Mouse (Mus musculus): Measurements from ENCODE around the gene C5ar1. TPM values are rescaled to one million over a fixed set of nuclear protein-coding genes. Genes with fewer than 3 reads are reported as not detected.
"Not testable (repeated sequence)": the region's sequence is repeated elsewhere in the genome, so short reads cannot be mapped to it uniquely, and the experiment has no call there.

Gene C5ar1
- total RNA-seq (2015; ENCODE audit: low replicate concordance) (5.4 and 8.0 TPM in 2 replicates), total RNA-seq (2017; ENCODE audit: low replicate concordance) (2.3 and 5.0 TPM in 2 replicates)

DNA sequence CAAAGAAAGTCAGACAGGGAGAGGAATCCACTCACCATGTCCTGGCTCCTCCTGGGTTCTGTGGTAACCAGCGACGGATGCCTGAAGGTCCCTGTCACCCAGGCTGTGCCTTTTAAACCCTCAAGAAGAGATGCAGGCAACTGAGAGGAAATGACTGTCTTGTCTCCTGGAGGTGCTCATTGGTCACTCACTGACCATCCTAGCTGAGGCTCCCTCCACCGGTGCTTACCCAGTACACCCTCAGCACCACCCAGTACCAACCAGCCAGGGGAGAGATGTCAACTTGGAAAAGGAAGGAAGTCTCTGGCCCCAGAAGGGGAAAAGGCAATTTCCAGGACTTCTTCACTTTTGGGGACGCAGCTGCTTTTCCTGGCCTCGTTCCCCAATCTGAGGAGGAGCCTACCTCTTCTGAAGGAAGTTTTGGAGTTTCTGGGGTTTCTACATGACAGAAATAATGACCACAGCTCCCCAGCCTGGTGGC, at the start of gene C5ar1:
C5ar1 (minus strand) TSS at position 431 of the 481 bp plus-strand sequence.
- ATAC-seq (replicated peaks; ENCODE audit: low FRiP score, poor library complexity, severe bottlenecking) = no peak

DNA sequence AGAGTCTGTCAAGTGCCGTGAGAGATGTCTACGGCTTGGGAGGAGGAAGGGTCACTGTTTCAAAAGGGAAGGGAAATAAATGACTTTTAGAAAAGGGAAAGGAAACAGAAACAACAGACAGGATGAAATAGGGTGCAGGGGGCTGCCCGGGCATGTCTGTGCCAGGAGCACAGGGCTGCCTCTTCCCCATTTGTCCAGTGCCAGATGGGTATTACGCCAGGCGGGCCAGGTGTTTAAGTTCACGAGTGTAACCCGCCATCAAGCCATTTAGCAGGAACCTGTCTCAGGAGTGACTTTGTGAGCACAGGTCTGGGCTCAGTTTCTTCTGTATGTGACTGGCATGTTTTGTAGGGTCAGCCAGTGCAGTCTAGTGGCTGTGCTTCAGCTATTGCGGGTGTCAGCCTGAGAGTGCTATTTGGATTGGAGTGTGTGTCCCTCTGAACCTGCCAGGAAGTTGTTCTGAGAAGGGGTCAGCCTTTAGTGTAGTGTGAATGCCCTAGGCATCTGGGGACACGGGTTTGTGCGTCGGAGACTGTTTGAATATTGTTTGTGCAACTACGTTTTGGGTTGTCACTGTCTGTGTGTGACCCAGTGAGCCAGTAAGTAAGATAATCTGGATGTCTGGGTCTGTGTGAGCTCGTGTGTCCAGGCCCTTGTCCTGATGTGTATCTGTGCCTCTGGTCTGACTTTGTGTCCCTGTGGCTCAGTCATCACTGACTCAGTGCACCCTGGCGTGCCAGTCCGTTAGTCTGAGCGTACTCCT, 49.4 kb upstream of the C5ar1 start:
- no peak for ATAC-seq (replicated peaks; ENCODE audit: low FRiP score, poor library complexity, severe bottlenecking)

DNA sequence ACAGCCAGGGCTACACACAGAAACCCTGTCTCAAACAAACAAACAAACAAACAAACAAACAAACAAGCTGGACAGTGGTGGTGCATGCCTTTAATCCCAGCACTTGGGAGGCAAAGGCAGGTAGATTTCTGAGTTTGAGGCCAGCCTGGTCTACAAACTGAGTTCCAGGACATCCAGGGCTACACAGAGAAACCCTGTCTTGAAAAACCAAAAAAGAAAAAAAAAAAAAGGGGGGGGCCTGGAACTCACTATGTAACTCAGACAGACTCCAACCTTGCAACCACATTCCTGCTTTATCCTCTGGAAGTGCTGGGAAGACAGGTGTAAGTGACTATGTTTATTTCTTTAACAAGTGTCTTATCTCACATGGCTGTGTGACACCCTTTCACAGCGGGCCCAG, 48.8 kb upstream of the C5ar1 start, which contains the start of gene Bbc3:
Bbc3 (plus strand) TSS at position 301 of the 400 bp plus-strand sequence.
- not testable (repeated sequence) for ATAC-seq (replicated peaks; ENCODE audit: low FRiP score, poor library complexity, severe bottlenecking)

DNA sequence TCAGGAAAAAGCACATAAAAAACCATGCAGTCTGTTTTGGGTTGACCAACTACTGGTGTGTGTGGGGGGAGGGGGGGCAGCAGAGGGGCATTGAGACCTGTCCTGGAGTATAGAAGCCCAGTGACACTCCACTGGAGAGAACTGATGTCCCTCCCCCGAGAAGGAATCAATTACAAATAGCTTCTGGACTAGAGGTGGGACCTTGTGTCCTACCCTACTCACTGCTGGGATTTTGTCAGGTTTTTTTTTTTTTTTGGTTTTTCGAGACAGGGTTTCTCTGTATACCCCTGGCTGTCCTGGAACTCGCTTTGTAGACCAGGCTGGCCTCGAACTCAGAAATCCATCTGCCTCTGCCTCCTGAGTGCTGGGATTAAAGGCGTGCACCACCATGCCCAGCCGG, 47.8 kb upstream of the C5ar1 start:
- ATAC-seq (replicated peaks; ENCODE audit: low FRiP score, poor library complexity, severe bottlenecking) = not testable (repeated sequence)

DNA sequence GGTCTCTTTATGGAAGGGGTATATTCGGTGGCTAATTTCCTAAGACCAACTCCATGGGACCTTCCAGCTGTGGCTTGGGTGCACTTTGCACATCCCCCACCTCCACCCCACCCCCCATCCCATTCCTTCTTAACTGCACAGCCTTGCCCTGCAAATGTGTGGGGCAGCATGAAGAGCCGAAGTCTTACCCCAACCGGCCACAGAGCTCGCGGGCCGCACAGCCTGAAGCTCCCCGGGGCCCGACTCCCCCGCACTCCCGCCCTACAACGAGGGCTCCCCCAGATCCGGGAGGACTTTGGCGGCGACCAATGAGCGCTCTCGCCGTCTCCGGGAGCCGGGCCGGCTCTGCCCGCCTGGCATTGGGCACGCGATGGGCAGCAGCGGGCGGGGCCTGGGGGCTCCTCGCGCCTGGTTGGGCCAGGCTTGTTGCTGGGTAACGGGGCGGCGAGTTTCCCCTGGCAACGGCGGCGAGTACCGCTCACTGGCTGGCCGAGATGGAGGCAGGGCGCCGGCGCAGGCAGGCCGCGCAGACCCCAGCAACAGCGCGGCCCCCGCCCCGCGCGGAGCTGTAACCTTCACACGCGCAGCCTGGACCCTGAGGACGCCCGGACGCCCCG, 40.2 kb upstream of the C5ar1 start:
- ATAC-seq (replicated peaks; ENCODE audit: low FRiP score, poor library complexity, severe bottlenecking) = peak; percentile 18; the same call in 1 of the 2 replicates

DNA sequence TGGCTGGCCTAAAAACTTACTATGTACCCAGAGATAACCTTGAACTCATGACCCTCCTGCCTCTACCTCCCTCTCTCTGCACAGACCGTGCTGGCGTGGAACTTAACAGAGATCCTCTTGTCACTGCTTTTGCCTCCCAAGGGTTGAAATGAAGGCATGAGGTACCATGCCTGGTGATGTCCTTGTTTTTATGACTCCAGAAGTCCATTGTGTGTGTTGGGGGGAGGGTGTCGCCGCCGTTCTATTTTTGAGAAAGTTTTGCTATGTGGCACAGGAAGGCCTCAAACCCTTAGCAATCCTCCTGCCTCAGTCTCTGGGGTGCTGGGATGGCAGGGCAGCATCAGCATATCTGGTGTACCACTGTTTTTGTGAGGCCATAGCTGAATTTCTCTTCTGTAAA, 39.6 kb upstream of the C5ar1 start:
- ATAC-seq (replicated peaks; ENCODE audit: low FRiP score, poor library complexity, severe bottlenecking) = no peak

DNA sequence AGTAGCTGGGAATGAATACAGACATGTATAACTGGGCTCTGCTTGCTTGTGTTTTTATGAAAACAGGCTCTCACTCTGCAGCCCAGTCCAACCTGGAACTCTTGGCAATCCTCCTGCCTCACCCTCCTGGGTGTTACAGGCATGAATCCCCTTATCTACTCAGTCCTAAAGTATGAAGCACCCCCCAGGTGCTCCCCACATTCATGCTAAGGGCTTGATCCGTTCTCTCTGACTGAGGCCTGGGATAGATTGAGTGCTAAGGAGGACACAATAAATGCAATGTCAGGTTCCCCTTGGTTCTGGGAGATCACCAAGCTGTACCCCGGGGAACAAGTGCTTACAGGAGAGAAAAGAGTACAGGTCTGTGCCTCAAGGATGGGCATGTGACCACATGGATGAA, 38.3 kb upstream of the C5ar1 start:
- ATAC-seq (replicated peaks; ENCODE audit: low FRiP score, poor library complexity, severe bottlenecking) = no peak

DNA sequence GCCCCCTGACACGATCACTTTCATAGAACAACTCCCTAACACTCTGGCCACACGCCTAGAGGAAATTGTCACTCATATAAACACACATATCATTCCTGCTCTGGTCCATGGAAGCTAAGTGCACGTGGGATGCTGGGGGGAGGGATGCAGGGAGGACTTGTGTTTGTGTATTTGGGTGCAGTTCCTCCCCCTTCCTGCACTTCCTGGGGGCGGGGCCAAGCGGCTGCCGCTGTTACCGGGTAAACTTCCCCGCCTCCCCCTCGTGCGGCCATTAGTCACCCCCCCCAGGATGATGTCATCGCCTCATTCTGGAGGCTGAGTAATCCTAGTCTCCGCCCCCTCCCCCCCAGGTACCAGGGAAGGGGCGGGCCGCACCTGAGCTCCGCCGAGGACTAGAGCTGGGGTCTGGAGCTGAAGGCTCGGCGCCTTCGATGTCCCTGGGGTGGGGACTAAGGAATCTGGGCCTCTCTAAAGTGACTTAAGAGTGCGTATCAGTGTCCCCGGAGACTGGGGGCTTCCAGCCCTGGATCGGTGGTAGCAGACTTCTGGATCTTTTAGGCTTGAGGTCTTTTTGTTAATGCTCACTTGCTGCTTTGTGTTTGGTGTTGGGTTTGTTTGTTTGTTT, 37.5 kb upstream of the C5ar1 start:
- peak; percentile 66 for ATAC-seq (replicated peaks; ENCODE audit: low FRiP score, poor library complexity, severe bottlenecking)

DNA sequence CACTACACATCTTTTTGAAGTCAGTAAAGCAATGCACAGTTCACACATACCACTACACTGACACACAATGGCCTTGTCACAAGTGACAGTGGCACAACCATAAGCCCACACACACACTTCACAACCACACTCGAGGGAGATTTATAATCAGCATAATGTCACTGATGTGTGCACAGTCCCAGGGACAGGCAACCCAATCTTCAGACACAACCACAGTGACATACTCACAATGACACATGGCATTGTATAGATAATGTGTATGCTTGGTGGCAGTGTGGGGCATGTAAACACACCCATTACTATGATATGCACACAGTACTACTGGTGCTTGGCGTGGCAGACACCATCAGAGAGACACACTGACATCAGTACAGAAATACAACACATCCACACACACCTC, 36.8 kb upstream of the C5ar1 start:
- peak; percentile 46 for ATAC-seq (replicated peaks; ENCODE audit: low FRiP score, poor library complexity, severe bottlenecking)

DNA sequence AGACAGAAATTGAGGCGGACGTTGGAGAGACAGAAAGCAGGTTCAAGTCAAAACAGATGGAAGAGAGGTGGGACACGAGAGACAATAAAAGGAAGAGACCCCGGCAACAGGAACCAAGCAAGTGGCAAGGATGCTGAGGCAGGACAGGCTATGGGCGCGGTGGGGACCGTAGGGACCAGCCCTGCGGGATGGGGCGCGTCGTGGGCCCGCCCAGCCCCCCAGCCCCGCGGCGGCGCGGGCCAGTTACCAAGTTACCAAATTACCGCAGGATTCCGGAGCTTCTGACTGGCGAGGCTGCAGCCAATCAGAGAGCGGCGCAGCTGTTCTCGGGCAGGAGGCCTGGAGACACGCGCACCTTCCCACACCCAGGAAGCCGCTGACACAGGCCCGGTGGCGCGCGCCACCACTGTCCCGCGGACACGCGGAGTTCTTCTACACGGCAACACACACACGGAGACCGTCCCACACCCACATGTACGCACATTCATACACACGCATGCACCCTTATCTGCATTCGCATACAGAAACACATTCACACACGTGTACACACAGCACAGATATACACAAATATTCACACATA, 36.1 kb upstream of the C5ar1 start:
- ATAC-seq (replicated peaks; ENCODE audit: low FRiP score, poor library complexity, severe bottlenecking) = peak; percentile 74

DNA sequence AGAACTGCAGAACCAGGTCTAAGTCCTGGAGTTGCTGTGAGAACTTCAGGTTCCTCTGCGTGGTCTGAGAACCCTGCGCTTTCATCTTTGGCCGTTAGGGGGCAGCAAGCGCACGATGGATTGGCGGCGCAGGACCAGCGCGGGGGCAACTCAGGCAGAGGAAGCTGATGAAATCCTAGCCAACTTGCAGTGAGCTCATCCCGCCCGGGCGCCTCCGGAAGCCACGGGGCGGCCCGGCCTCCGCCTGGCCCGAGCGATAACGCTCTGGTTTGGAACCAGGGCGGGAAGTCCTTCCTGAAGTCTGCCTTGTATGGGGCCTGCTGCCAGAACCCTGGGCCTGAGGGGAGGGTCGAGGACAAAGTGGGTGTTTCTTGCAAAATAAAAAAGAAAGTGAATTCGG, 35.5 kb upstream of the C5ar1 start:
- peak; percentile 81 for ATAC-seq (replicated peaks; ENCODE audit: low FRiP score, poor library complexity, severe bottlenecking)

DNA sequence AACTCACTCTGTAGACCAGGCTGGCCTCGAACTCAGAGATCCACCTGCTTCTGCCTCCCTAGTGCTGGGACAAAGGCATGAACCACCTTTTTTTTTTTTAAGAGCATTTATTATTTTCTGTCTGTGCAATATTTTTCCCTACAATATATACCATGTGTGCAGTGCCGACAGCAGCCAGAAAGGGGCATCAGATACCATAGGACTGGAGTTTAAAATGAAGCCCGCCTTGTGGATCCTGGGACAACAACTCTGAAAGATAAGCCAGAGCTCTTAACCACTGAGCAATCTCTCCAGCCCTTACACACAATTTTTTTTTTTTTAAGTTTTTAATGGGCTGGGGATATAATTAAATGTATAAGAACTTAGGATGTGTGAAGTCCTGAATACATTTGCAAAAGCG, 35.0 kb upstream of the C5ar1 start:
- ATAC-seq (replicated peaks; ENCODE audit: low FRiP score, poor library complexity, severe bottlenecking) = peak; percentile 68

DNA sequence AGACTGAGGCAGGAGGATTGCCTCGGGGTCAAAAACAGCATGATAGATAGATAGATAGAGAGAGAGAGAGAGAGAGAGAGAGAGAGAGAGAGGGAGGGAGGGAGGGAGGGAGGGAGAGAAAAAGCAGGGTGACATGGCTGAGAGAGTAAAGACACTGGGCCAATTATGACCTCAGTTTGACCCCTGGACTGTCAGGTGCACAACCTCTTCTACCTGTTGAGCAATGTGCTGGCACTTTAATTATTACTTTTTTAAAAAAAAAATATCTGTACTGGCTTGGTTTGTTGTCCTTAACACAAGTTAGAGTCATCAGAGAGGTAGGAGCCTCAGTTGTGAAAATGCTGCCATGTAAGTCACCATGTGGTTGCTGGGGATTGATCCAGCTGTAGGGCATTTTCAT, 28.5 kb upstream of the C5ar1 start:
- ATAC-seq (replicated peaks; ENCODE audit: low FRiP score, poor library complexity, severe bottlenecking) = no peak

DNA sequence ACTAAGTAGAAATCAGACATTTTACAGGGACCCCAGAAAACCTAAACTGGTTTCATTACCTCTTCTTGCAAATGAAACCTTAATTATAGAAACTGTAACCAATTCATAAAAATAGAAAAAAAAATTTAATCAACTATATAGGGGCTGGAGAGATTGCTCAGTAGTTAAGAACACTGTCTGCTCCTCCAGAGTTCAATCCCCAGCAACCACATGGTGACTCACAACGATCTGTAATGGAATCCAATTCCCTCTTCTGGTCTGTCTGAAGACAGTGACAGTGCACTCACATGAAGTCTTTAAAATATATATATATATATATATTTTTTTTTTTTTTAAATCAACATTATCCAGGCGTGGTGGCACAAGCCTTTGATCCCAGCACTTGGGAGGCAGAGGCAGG, 27.7 kb upstream of the C5ar1 start:
- ATAC-seq (replicated peaks; ENCODE audit: low FRiP score, poor library complexity, severe bottlenecking) = no peak

DNA sequence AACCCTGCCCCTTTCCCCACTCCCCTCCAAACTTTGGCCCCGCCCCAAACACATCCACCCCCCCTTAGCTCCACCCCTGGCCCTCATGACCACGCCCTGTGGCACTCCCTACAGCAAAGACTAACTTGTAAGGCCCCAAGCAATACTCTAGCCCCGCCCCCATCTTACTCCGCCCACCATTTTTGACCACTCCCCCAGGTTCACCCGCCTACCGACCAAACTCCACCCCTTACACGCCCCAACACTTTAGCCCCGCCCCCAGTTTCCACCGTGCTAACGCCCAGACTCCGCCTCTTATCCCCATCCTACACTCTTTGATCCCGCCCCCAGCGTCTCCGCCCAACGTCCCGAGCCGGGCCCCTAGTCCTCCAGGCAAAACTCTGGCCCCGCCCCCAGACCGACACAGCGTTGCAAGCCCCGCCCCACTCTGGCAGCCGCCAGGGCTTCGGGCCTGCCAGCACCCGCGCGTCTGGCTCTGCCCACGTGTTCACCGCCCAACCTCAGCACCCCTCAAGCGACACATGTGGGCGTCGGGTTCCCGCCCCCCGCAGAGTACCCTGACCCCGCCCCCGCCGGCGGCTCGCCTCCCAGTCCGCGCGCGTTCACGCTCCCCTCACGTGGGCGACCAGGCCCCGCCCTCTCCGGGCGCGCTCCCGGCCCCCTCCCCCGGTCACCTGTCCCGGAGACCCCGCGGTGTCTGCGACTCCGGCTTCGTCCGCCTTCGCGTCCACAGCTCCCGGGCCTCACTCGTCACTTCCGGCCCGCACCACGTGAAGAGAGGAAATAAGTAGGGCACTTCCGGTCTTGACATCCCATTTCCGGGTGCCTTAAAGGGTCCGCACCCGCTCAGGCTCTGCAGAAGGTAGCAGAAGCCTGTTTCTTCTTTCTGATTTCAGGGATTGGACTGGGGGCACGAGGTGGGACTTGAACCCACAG, 27.0 kb upstream of the C5ar1 start, which contains the start of gene Ccdc9:
Ccdc9 (minus strand) TSS at position 770 of the 936 bp plus-strand sequence.
- peak; percentile 83 for ATAC-seq (replicated peaks; ENCODE audit: low FRiP score, poor library complexity, severe bottlenecking)

DNA sequence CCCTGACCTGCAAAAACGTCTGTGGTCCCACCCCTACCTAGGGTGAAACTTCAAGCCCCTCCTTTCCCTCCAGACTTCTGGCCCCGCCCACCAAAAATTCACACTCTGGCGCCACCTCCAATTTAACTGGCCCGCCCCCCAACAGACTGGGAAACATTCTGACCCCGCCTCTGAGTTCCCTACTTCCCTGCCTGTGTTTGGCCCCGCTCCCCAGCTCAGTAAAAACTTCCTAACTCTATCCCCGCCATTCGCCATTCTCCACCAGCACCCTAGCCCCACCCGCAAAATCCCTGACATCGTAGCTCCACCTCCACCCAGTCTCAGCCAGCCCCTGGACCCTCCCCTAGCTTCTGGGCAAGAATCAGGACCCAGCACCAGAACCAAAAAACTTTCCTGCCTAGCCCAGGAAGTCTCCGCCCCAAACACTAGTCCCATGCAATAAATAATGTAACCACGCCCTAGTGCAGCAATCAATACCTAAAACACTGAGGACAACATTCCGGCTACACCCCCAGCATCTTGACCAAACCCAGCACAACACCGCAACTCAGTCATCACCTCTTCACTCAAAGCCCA, 26.2 kb upstream of the C5ar1 start:
- ATAC-seq (replicated peaks; ENCODE audit: low FRiP score, poor library complexity, severe bottlenecking) = peak; percentile 30

DNA sequence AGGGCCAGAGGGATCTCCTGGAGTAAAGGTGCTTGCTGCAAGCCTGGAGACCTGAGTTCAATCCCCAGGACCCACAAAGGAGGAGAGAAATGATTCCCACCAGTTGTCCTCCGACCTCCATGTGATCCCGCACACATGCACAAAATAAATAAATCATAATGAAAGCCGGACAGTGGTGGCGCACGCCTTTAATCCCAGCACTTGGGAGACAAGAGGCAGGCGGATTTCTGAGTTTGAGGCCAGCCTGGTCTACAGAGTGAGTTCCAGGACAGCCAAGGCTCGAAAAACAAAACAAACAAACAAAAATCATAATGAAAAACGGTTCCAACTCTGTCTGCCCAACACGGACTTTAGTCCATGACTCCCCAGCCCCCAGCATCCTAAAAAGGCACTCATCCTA, 25.6 kb upstream of the C5ar1 start:
- ATAC-seq (replicated peaks; ENCODE audit: low FRiP score, poor library complexity, severe bottlenecking) = no peak

DNA sequence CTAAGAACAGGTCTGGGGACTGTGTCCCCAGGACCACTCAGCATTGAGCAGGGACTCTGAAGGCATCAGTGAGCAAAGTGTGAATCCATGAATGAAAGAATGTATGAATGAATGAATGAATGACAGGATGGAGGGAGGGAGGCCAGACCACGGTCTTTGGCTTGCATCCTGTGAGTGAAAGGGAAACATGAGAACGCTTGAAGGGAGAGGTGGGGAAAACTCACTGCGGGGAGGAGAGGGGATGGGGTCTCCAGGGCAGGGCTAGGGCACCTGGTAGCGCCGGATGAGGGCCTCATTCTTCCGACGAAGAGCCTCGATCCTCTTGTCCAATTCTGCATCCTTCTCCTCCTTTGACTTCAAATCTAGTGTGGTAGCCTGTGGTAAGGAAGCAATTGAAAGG, 24.7 kb upstream of the C5ar1 start:
- no peak for ATAC-seq (replicated peaks; ENCODE audit: low FRiP score, poor library complexity, severe bottlenecking)

DNA sequence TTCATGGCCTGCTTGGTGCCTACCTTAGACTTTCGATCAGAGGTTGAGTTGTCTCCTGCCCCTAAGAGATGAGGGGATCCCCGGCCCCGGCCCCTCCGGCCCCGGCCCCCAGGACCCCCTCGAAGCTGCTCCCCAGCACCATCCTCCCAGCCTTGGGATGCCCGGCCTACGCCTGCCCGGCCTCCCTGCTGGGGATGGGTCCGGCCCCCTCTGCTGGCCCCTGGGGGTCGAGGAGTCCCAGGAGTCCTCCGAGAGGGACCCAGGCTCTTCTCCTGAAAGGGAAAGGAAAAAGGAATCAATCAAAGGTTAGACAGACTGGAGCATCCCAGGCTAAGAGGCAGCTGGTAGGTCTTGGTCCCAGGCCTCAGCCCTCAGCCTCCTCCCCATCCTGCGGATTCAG, 23.0 kb upstream of the C5ar1 start:
- no peak for ATAC-seq (replicated peaks; ENCODE audit: low FRiP score, poor library complexity, severe bottlenecking)

Data from erythroid progenitor cell, adult 5-6 weeks (primary cell).